Mouse (Mus musculus) liver, embryonic 16.5 days (tissue): ENCODE data around the gene Tmprss2. TPM values are rescaled to one million over a fixed set of nuclear protein-coding genes. Genes with fewer than 3 reads are reported as not detected.

ENCODE experiments used
- ATAC-seq: fragments of 200-750 bp; cut with Nextera tagmentation; 2 replicates; pipeline ENCODE4 v1.8.0; 2017; ENCODE audit warnings: low read depth, mild to moderate bottlenecking, moderate number of reproducible peaks, moderate library complexity
- H3K27ac ChIP-seq: fragments of 300-500 bp; sonication (generic); 2 replicates; pipeline ENCODE4 v1.5.1; 2014; ENCODE audit warnings: mild to moderate bottlenecking, low read length
- H3K27me3 ChIP-seq: fragments of 300-500 bp; sonication (generic); 2 replicates; pipeline ENCODE4 v1.6.1; 2014; ENCODE audit warnings: low read depth, low read length, mixed read lengths; ENCODE audit not compliant: control insufficient read depth, insufficient read depth
- H3K36me3 ChIP-seq: fragments of 300-500 bp; sonication (generic); 2 replicates; pipeline ENCODE4 v1.6.1; 2014; ENCODE audit warnings: mild to moderate bottlenecking; ENCODE audit not compliant: control insufficient read depth, insufficient read depth
- H3K4me1 ChIP-seq: fragments of 300-500 bp; sonication (generic); 2 replicates; pipeline ENCODE4 v1.6.1; 2014; ENCODE audit warnings: low read depth, low read length, mixed read lengths; ENCODE audit not compliant: control insufficient read depth
- H3K4me2 ChIP-seq: fragments of 300-500 bp; sonication (generic); 2 replicates; pipeline ENCODE4 v1.6.1; 2014; ENCODE audit warnings: low read depth, low read length, mixed read lengths
- H3K4me3 ChIP-seq: fragments of 300-500 bp; sonication (generic); 2 replicates; pipeline ENCODE4 v1.5.1; 2014; ENCODE audit warnings: low read depth, mild to moderate bottlenecking, low read length
- H3K9ac ChIP-seq: fragments of 300-500 bp; sonication (generic); 2 replicates; pipeline ENCODE4 v1.6.1; 2014; ENCODE audit warnings: low read depth, low read length
- H3K9me3 ChIP-seq: fragments of 300-500 bp; sonication (generic); replicated peaks from 2 replicates; pipeline ENCODE4 v1.6.1; 2016; ENCODE audit warnings: low read length; ENCODE audit not compliant: control insufficient read depth
- WGBS: fragments of 180-500 bp; shearing (Covaris S2); extraction: QIAGEN DNeasy Blood & Tissue Kit; methylation state at CpG from one replicate; pipeline ENCODE4 v1.1.7; 2014; ENCODE audit not compliant: insufficient replicate concordance; 5-methylcytosine and 5-hydroxymethylcytosine counted together
- polyA plus RNA-seq: library from polyadenylated mRNA; unstranded; fragments of >200 nt; fragmentation: Nextera tagmentation; extraction: Ambion mirVana; gene quantifications from 2 replicates; pipeline ENCODE4 v1.2.1, GENCODE M21; 2015

Tmprss2 gene
- polyA plus RNA-seq, 1 experiment from 2014 or later: 4.5 TPM

DNA sequence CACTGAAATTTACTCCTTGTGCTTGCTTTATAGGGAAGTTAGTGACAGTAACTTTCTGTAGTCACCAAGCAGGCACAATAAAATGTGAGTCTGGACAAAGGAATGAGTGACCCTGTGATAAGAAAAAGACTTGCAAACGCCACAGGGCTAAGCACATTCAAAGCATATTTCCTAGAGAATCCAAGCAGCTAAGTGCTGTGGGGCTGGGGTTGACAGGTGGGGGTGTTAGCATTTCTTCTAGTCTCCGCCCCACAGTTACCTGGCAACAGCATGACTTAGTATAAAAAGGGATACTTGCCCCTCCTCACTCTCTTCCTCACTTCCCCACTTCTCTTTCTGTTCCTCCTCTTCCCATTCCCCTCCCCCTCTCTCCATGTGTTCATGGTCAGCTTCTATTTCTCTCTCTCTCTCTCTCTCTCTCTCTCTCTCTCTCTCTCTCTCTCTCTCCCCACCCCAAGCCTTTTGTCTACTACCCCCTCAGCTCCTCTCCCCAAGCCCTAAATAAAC lies 11.4 kb upstream of the Tmprss2 start:
- Histone ChIP-seq H3K4me1 (no peaks in the 10 kb centered on the region), H3K4me2 (no peak overlapping the region), H3K9ac (no peak overlapping the region), H3K9me3 (no peaks in the 10 kb centered on the region), H3K27ac (no peak overlapping the region), H3K36me3 (no peaks in the 10 kb centered on the region), H3K27me3 (no peaks in the 10 kb centered on the region), H3K4me3 (no peak overlapping the region)
- no peak for ATAC-seq
- 41% methylated on average over 2 of the region's 2 CpGs for WGBS

DNA sequence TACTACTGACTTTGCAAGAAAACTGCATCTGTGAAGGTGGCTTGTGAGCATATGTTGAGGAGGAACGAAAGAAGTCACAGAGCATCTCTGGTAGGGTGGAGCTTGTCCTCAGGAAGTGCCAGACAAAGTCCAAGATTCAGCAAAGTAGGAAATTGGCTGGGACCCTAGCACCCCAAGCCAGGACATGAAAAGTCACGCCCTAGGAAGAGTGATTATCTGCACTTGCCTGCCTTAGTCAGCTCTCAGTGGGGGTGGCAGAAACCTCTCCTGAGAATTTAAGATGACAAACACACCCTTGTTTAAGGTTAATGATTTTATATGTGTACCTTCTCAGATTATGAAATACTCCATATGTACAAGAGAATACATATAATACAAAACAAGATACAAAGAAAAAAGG lies 7.3 kb upstream of the Tmprss2 start:
- WGBS: 35% methylated on average over 2 of the region's 2 CpGs

DNA sequence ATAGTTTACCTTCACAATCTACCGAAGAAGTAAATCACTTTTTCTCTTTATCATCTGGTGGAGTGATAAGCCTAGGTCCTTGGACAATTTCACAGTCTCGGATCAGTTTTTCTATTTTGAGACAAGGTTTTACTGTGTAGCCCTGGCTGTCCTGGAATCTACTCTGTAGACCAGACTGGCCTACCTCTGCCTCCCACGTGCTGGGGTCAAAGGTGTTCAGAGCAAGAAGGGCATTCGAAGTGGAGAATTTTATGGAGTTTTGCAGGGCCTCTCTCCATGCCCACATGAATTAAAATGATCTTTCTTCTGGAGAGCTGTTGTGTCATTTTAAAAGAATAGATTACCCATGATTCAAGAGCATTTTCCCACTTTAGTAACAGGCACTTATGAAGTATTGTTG lies 1.0 kb upstream of the Tmprss2 start:
- Histone ChIP-seq H3K9ac (no peak overlapping the region), H3K4me2 (no peak overlapping the region), H3K27ac (no peak overlapping the region), H3K36me3 (no peaks in the 10 kb centered on the region), H3K27me3 (peaks cover 25% of the 10 kb centered on the region), H3K4me1 (peaks cover 3% of the 10 kb centered on the region), H3K4me3 (no peak overlapping the region), H3K9me3 (no peaks in the 10 kb centered on the region)
- 37% methylated on average over 4 of the region's 4 CpGs for WGBS
- no peak for ATAC-seq

More for the DNA sequence above, 7.3 kb upstream of the Tmprss2 start:
- H3K4me3 ChIP-seq: no peak overlapping the region
- H3K4me1 ChIP-seq: no peaks in the 10 kb centered on the region
- no peak overlapping the region for H3K9ac ChIP-seq
- H3K27ac ChIP-seq: no peak overlapping the region
- H3K36me3 ChIP-seq: no peaks in the 10 kb centered on the region
- no peak for ATAC-seq
- no peak overlapping the region for H3K4me2 ChIP-seq
- no peaks in the 10 kb centered on the region for H3K9me3 ChIP-seq
- no peaks in the 10 kb centered on the region for H3K27me3 ChIP-seq

DNA sequence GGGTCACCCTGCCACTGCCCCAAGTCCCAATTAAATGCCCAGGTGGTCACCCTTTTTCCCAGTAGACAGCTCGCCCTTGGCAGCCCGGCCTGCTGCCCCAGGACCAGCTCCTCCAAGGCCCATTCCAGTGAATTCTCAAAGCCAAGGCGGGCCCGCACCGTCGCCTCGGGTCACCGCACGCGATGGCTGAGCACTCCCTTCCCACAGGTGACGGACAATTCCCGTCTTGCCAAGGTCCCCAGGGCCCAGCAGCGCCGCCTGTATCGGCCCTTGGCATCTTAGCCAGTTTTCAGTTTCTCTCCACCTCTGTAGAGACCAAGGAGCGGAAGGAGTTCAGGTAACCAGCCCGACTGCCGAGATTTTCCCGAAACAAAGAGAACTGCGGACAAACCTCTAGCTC lies 749 bp downstream of the Tmprss2 start:
- WGBS: 5% methylated on average over 20 of the region's 20 CpGs
- Histone ChIP-seq H3K36me3 (no peaks in the 10 kb centered on the region), H3K4me2 (peak overlapping the region; percentile 55), H3K9ac (peak overlapping the region; percentile 37; the same call in 1 of the 2 replicates), H3K9me3 (no peaks in the 10 kb centered on the region), H3K27ac (no peak overlapping the region), H3K4me3 (peak overlapping the region; percentile 50), H3K27me3 (peaks cover 25% of the 10 kb centered on the region), H3K4me1 (peaks cover 4% of the 10 kb centered on the region)
- ATAC-seq: no peak

DNA sequence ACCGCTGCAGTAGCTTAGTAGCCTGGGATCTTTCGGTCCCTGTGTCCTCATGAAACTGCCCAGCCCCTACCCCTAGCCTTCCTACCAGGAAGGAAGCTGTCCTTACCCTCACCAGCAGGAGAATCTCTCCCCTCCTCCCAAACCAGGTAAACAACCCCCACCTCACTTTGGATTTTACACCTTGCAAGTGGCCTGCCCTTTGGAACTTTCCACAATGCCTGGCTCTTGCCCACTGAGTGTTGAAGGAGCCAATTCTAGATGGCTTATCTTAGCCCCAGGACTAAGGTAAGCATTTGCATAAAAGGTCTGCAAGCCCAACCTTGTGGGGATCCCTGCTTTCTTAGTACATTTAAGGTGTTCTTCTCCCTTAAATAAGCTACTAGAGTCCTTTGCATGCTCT lies 1.3 kb downstream of the Tmprss2 start:
- Histone ChIP-seq H3K4me3 (no peak overlapping the region), H3K4me2 (peak overlapping the region; percentile 55), H3K27me3 (peaks cover 25% of the 10 kb centered on the region), H3K9me3 (no peaks in the 10 kb centered on the region), H3K36me3 (no peaks in the 10 kb centered on the region), H3K4me1 (peaks cover 4% of the 10 kb centered on the region), H3K9ac (no peak overlapping the region), H3K27ac (no peak overlapping the region)
- 74% methylated on average over 2 of the region's 2 CpGs for WGBS
- ATAC-seq: no peak

DNA sequence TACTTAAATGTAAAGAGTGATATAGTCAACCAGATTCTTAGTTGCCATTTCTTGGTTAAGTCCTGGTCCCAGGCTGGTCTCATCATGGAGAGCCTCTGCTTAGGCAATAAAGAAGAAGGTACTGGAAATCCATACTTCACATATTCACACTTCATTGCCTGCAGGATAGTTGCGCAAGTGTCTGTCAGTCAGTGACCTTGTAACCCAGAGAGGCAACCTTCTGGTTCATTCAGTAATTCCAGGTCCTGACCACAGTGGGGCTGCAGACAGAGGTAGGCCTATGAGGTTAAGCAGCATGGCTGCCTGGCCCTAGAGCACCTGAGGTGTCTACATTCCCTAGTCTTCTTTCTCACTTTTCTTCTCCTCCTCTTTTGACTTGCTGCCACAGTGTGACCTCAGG lies 3.0 kb downstream of the Tmprss2 start:
- H3K36me3 ChIP-seq: no peaks in the 10 kb centered on the region
- no peak overlapping the region for H3K4me2 ChIP-seq
- peak; percentile 20; the same call in 1 of the 2 replicates for ATAC-seq
- H3K9ac ChIP-seq: no peak overlapping the region
- peaks cover 4% of the 10 kb centered on the region for H3K4me1 ChIP-seq
- no peak overlapping the region for H3K4me3 ChIP-seq
- H3K9me3 ChIP-seq: no peaks in the 10 kb centered on the region
- H3K27ac ChIP-seq: no peak overlapping the region
- WGBS: 72% methylated on average over 1 of the region's 1 CpGs
- H3K27me3 ChIP-seq: peaks cover 25% of the 10 kb centered on the region

DNA sequence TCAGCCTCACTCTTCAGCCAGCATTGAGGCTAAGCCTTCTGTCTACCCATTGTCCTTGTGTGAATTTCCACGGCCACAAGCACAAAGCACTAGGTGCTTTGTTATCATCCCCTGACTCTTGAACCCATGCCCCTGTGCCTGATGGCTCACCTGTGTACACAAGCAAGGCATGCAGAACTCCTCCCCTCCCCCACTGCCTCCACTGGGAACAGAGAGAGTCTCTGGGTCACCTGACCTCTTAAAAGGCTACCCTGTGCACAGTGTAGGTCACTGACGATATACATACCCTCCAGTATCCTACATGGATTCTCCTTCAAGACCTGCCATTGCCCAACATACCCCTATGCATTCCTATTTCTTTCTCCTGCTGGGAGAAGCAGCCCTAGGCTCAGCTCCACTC lies 4.2 kb downstream of the Tmprss2 start:
- ATAC-seq: peak; percentile 66
- no peak overlapping the region for H3K27ac ChIP-seq

DNA sequence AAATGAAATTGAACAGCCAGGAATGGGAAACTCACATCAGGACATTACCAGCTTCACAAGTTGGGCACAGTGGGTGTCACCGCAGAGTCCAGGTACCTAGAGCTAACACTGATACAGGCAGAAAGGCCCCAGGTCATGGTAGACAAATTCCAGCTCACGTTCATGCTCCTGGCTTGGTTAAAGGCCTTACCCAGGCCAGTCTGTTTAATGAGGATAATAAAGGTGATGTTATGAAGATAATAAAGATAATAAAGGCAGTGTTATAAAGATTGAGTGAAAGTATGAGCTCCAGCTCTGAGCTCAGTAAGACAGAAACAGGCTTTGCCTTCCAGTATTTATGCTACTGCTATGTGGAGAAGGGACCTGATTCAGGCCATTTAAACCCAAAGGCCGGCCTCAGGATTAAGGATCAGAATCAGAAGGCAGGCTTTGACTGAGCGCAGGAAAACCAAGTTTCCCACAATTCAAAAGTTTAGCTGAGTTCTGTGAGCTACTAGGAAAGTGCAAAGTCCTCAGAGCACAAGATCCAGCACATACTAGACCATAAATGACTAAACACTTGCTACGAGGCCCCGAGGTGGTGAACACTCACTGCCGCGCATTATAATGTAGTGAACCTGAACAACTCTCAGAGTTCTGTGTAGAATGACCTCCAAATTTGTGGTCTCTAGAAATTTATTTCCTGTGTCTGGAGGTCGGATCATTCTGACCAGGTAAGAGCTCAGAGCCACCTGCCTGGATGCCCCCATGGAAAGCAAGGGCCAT lies 4.9 kb downstream of the Tmprss2 start:
- no peak overlapping the region for H3K9ac ChIP-seq
- no peaks in the 10 kb centered on the region for H3K9me3 ChIP-seq
- H3K27me3 ChIP-seq: peaks cover 23% of the 10 kb centered on the region
- no peak overlapping the region for H3K4me2 ChIP-seq
- H3K36me3 ChIP-seq: no peaks in the 10 kb centered on the region
- H3K4me3 ChIP-seq: no peak overlapping the region
- 61% methylated on average over 9 of the region's 9 CpGs for WGBS
- peaks cover 4% of the 10 kb centered on the region for H3K4me1 ChIP-seq
- no peak for ATAC-seq
- no peak overlapping the region for H3K27ac ChIP-seq

More for the DNA sequence above, 4.2 kb downstream of the Tmprss2 start:
- Histone ChIP-seq H3K4me2 (no peak overlapping the region), H3K4me3 (no peak overlapping the region), H3K9me3 (no peaks in the 10 kb centered on the region), H3K9ac (no peak overlapping the region), H3K4me1 (peaks cover 4% of the 10 kb centered on the region), H3K27me3 (peaks cover 25% of the 10 kb centered on the region), H3K36me3 (no peaks in the 10 kb centered on the region)
- 55% methylated on average over 2 of the region's 2 CpGs for WGBS

DNA sequence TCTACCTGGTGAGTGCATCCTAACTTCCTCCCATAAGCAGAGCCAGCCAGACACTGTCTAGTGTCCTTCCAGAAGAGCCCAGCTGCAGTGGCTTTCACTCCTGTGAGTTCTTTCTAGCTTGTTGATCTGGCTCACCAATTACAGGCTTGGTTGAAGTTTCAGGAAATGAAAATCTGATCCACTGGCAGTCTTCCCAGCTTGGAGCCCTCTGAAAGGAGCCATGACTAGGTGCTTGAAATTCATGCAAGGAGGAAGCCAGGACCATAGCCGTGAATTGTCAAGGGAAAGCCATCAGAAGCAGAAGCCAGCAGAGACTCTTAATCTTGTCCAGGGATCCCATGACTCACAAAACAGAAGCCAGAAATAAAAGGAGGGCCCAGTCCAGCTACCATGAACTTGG lies 8.7 kb downstream of the Tmprss2 start:
- Histone ChIP-seq H3K4me2 (no peak overlapping the region), H3K9ac (no peak overlapping the region), H3K36me3 (no peaks in the 10 kb centered on the region), H3K27ac (no peak overlapping the region), H3K27me3 (no peaks in the 10 kb centered on the region), H3K4me1 (peaks cover 4% of the 10 kb centered on the region), H3K9me3 (no peaks in the 10 kb centered on the region), H3K4me3 (no peak overlapping the region)
- no peak for ATAC-seq
- WGBS: 64% methylated on average over 1 of the region's 1 CpGs
